Mouse (Mus musculus): ENCODE results near the gene Gbp2.
"Not testable (repeated sequence)": the region's sequence is repeated elsewhere in the genome, so short reads cannot be mapped to it uniquely, and the experiment has no call there.

The Gbp2 gene

GRCm38 (mm10) chr3:142620111-142620955 lies at the start of gene Gbp2:
Gene Gbp2, plus strand, starts transcription at chr3:142620602.
- peak; percentile 55 for DNase-seq (ENCODE audit: inconsistent ontology term)

- DNase-seq (ENCODE audit: inconsistent ontology term), result no peak
Measured at GRCm38 (mm10) chr3:142570738-142571137, 49.7 kb upstream of the Gbp2 start.

- no peak for DNase-seq (ENCODE audit: inconsistent ontology term)
Measured at GRCm38 (mm10) chr3:142577108-142577507, 43.3 kb upstream of the Gbp2 start.

GRCm38 (mm10) chr3:142578342-142578741 lies 42.1 kb upstream of the Gbp2 start:
- no peak for DNase-seq (ENCODE audit: inconsistent ontology term)

GRCm38 (mm10) chr3:142583067-142583466 lies 37.3 kb upstream of the Gbp2 start:
- no peak for DNase-seq (ENCODE audit: inconsistent ontology term)

GRCm38 (mm10) chr3:142587386-142587785 lies 33.0 kb upstream of the Gbp2 start:
- DNase-seq (ENCODE audit: inconsistent ontology term), result peak; percentile 7

- peak; percentile 7 for DNase-seq (ENCODE audit: inconsistent ontology term)
Measured at GRCm38 (mm10) chr3:142588888-142589287, 31.5 kb upstream of the Gbp2 start.

- no peak for DNase-seq (ENCODE audit: inconsistent ontology term)
Measured at GRCm38 (mm10) chr3:142590431-142591067, 29.9 kb upstream of the Gbp2 start.

GRCm38 (mm10) chr3:142594547-142594946 lies 25.9 kb upstream of the Gbp2 start, which contains the start of gene Gbp2b:
Gene Gbp2b, plus strand, starts transcription at chr3:142594847.
- DNase-seq (ENCODE audit: inconsistent ontology term), result no peak

GRCm38 (mm10) chr3:142597923-142598322 lies 22.5 kb upstream of the Gbp2 start:
- no peak for DNase-seq (ENCODE audit: inconsistent ontology term)

GRCm38 (mm10) chr3:142601675-142602074 lies 18.7 kb upstream of the Gbp2 start:
- DNase-seq (ENCODE audit: inconsistent ontology term), result no peak

- peak; percentile 57 for DNase-seq (ENCODE audit: inconsistent ontology term)
Measured at GRCm38 (mm10) chr3:142618658-142619057, 1.7 kb upstream of the Gbp2 start.

GRCm38 (mm10) chr3:142619606-142620005 lies 796 bp upstream of the Gbp2 start:
- DNase-seq (ENCODE audit: inconsistent ontology term), result peak; percentile 47

- peak; percentile 51 for DNase-seq (ENCODE audit: inconsistent ontology term)
Measured at GRCm38 (mm10) chr3:142620956-142621562, 657 bp downstream of the Gbp2 start.

GRCm38 (mm10) chr3:142630385-142630784 lies 10.0 kb downstream of the Gbp2 start:
- DNase-seq (ENCODE audit: inconsistent ontology term), result no peak

GRCm38 (mm10) chr3:142640201-142640600 lies 19.8 kb downstream of the Gbp2 start:
- peak; percentile 38 for DNase-seq (ENCODE audit: inconsistent ontology term)

GRCm38 (mm10) chr3:142645949-142646348 lies 25.5 kb downstream of the Gbp2 start:
- DNase-seq (ENCODE audit: inconsistent ontology term), result peak; percentile 42

- not testable (repeated sequence) for DNase-seq (ENCODE audit: inconsistent ontology term)
Measured at GRCm38 (mm10) chr3:142647836-142648235, 27.4 kb downstream of the Gbp2 start.

- DNase-seq (ENCODE audit: inconsistent ontology term), result no peak
Measured at GRCm38 (mm10) chr3:142650205-142650604, 29.8 kb downstream of the Gbp2 start.

- DNase-seq (ENCODE audit: inconsistent ontology term), result no peak
Measured at GRCm38 (mm10) chr3:142664723-142665122, 44.3 kb downstream of the Gbp2 start.

GRCm38 (mm10) chr3:142674607-142675006 lies 54.2 kb downstream of the Gbp2 start:
- DNase-seq (ENCODE audit: inconsistent ontology term), result peak; percentile 27

Data from Muller cell, postnatal 12 days (primary cell).